Mouse (Mus musculus) intestine, embryonic 16.5 days (tissue): ENCODE results near the gene Uso1. TPM values are rescaled to one million over a fixed set of nuclear protein-coding genes. Genes with fewer than 3 reads are reported as not detected.

Source experiments
- ATAC-seq: fragments of 200-750 bp; cut with Nextera tagmentation; 2 replicates; pipeline ENCODE4 v1.8.0; 2017; ENCODE audit warnings: moderate TSS enrichment, moderate library complexity
- H3K27ac ChIP-seq: fragments of 300-500 bp; sonication (generic); 2 replicates; pipeline ENCODE4 v1.5.1; 2014; ENCODE audit warnings: mild to moderate bottlenecking, low read length
- H3K27me3 ChIP-seq: fragments of 300-500 bp; sonication (generic); replicated peaks from 2 replicates; pipeline ENCODE4 v1.6.1; 2014; ENCODE audit warnings: low read length, control low read depth, mixed read lengths; ENCODE audit not compliant: control insufficient read depth, insufficient read depth
- H3K36me3 ChIP-seq: fragments of 300-500 bp; sonication (generic); 2 replicates; pipeline ENCODE4 v1.6.1; 2014; ENCODE audit warnings: low read length, control low read depth; ENCODE audit not compliant: control insufficient read depth, insufficient read depth
- H3K4me1 ChIP-seq: fragments of 300-500 bp; sonication (generic); 2 replicates; pipeline ENCODE4 v1.6.1; 2014; ENCODE audit warnings: low read length, control low read depth, mixed read lengths; ENCODE audit not compliant: control insufficient read depth, insufficient read depth
- H3K4me2 ChIP-seq: fragments of 300-500 bp; sonication (generic); 2 replicates; pipeline ENCODE4 v1.6.1; 2014; ENCODE audit warnings: low read depth, low read length, control low read depth
- H3K4me3 ChIP-seq: fragments of 300-500 bp; sonication (generic); 2 replicates; pipeline ENCODE4 v1.5.1; 2014; ENCODE audit warnings: mild to moderate bottlenecking, low read length
- H3K9ac ChIP-seq: fragments of 300-500 bp; sonication (generic); 2 replicates; pipeline ENCODE4 v1.6.1; 2014; ENCODE audit warnings: low read depth, low read length
- H3K9me3 ChIP-seq: fragments of 300-500 bp; sonication (generic); 2 replicates; pipeline ENCODE4 v1.6.1; 2016; ENCODE audit warnings: low read length, control low read depth; ENCODE audit not compliant: control insufficient read depth
- WGBS: fragments of 180-500 bp; shearing (Covaris S2); extraction: QIAGEN DNeasy Blood & Tissue Kit; methylation state at CpG from one replicate; pipeline ENCODE4 v1.1.7; 2014; 5-methylcytosine and 5-hydroxymethylcytosine counted together
- polyA plus RNA-seq: library from polyadenylated mRNA; unstranded; fragments of >200 nt; fragmentation: Nextera tagmentation; extraction: Ambion mirVana; gene quantifications from 2 replicates; pipeline ENCODE4 v1.2.1, GENCODE M21; 2015

The Uso1 gene
- polyA plus RNA-seq, 1 experiment from 2014 or later = 43.5 TPM

- Histone ChIP-seq H3K4me1 (0 out of 2 replicates have a peak, but pooled peaks cover 2% of the 10 kb centered on the region), H3K36me3 (no peaks in the 10 kb centered on the region), H3K9ac (no peak overlapping the region), H3K9me3 (no peaks in the 10 kb centered on the region), H3K4me2 (no peak overlapping the region), H3K27me3 (no peaks in the 10 kb centered on the region), H3K4me3 (no peak overlapping the region), H3K27ac (no peak overlapping the region)
- WGBS = 71% methylated on average over 13 of the region's 13 CpGs
- no peak for ATAC-seq
These were observed 33.8 kb upstream of the Uso1 start for GRCm38 (mm10) chr5:92103816-92104415.

- ATAC-seq = 0 out of 2 replicates have a peak, but pooled peaks have one; percentile 28
- H3K4me1 ChIP-seq = 0 out of 2 replicates have a peak, but pooled peaks cover 2% of the 10 kb centered on the region
- H3K27ac ChIP-seq = no peak overlapping the region
- H3K36me3 ChIP-seq = no peaks in the 10 kb centered on the region
- H3K9ac ChIP-seq = no peak overlapping the region
- no peaks in the 10 kb centered on the region for H3K9me3 ChIP-seq
- WGBS = 43% methylated on average over 10 of the region's 10 CpGs
- H3K4me2 ChIP-seq = no peak overlapping the region
- H3K4me3 ChIP-seq = no peak overlapping the region
- H3K27me3 ChIP-seq = no peaks in the 10 kb centered on the region
These were observed 31.2 kb upstream of the Uso1 start for GRCm38 (mm10) chr5:92106327-92107125.

GRCm38 (mm10) chr5:92107282-92107681 is 30.5 kb upstream of the Uso1 start:
- Histone ChIP-seq H3K4me2 (no peak overlapping the region), H3K27ac (no peak overlapping the region), H3K27me3 (no peaks in the 10 kb centered on the region), H3K36me3 (no peaks in the 10 kb centered on the region), H3K9ac (no peak overlapping the region), H3K9me3 (no peaks in the 10 kb centered on the region), H3K4me1 (0 out of 2 replicates have a peak, but pooled peaks cover 2% of the 10 kb centered on the region), H3K4me3 (no peak overlapping the region)
- ATAC-seq = no peak
- WGBS = 83% methylated on average over 4 of the region's 4 CpGs

- Histone ChIP-seq H3K27me3 (no peaks in the 10 kb centered on the region), H3K4me3 (no peak overlapping the region), H3K9me3 (no peaks in the 10 kb centered on the region), H3K4me1 (0 out of 2 replicates have a peak, but pooled peaks cover 5% of the 10 kb centered on the region), H3K4me2 (no peak overlapping the region), H3K27ac (no peak overlapping the region), H3K9ac (no peak overlapping the region), H3K36me3 (no peaks in the 10 kb centered on the region)
- 91% methylated on average over 5 of the region's 5 CpGs for WGBS
- ATAC-seq = no peak
These were observed 26.9 kb upstream of the Uso1 start for GRCm38 (mm10) chr5:92110818-92111355.

- peak overlapping the region; percentile 51 for H3K4me2 ChIP-seq
- ATAC-seq = no peak
- no peaks in the 10 kb centered on the region for H3K36me3 ChIP-seq
- H3K4me1 ChIP-seq = 0 out of 2 replicates have a peak, but pooled peaks cover 5% of the 10 kb centered on the region
- H3K27ac ChIP-seq = no peak overlapping the region
- H3K9me3 ChIP-seq = no peaks in the 10 kb centered on the region
- H3K27me3 ChIP-seq = no peaks in the 10 kb centered on the region
- H3K9ac ChIP-seq = no peak overlapping the region
- H3K4me3 ChIP-seq = 0 out of 2 replicates have a peak overlapping the region, but pooled peaks have one; percentile 31
- WGBS = 25% methylated on average over 6 of the region's 6 CpGs
These were observed 25.6 kb upstream of the Uso1 start for GRCm38 (mm10) chr5:92112175-92112574.

- H3K4me1 ChIP-seq = 0 out of 2 replicates have a peak, but pooled peaks cover 5% of the 10 kb centered on the region
- WGBS = 8% methylated on average over 10 of the region's 10 CpGs
- H3K27ac ChIP-seq = no peak overlapping the region
- H3K36me3 ChIP-seq = no peaks in the 10 kb centered on the region
- no peaks in the 10 kb centered on the region for H3K9me3 ChIP-seq
- peak overlapping the region; percentile 51 for H3K4me2 ChIP-seq
- H3K4me3 ChIP-seq = peak overlapping the region; percentile 31; the same call in 1 of the 2 replicates
- peak overlapping the region; percentile 37; the same call in 1 of the 2 replicates for H3K9ac ChIP-seq
- no peak for ATAC-seq
- H3K27me3 ChIP-seq = no peaks in the 10 kb centered on the region
These were observed 25.2 kb upstream of the Uso1 start for GRCm38 (mm10) chr5:92112585-92112984.

- no peak overlapping the region for H3K4me3 ChIP-seq
- H3K9ac ChIP-seq = no peak overlapping the region
- H3K9me3 ChIP-seq = no peaks in the 10 kb centered on the region
- 0 out of 2 replicates have a peak, but pooled peaks cover 5% of the 10 kb centered on the region for H3K4me1 ChIP-seq
- WGBS = 85% methylated on average over 7 of the region's 7 CpGs
- H3K27me3 ChIP-seq = no peaks in the 10 kb centered on the region
- no peak for ATAC-seq
- H3K36me3 ChIP-seq = no peaks in the 10 kb centered on the region
- no peak overlapping the region for H3K27ac ChIP-seq
- H3K4me2 ChIP-seq = no peak overlapping the region
These were observed 24.3 kb upstream of the Uso1 start for GRCm38 (mm10) chr5:92113484-92113883.

- no peak for ATAC-seq
- Histone ChIP-seq H3K4me2 (no peak overlapping the region), H3K27me3 (no peaks in the 10 kb centered on the region), H3K36me3 (no peaks in the 10 kb centered on the region), H3K9me3 (no peaks in the 10 kb centered on the region), H3K9ac (no peak overlapping the region), H3K27ac (no peak overlapping the region), H3K4me3 (no peak overlapping the region), H3K4me1 (0 out of 2 replicates have a peak, but pooled peaks cover 5% of the 10 kb centered on the region)
- 83% methylated on average over 6 of the region's 6 CpGs for WGBS
These were observed 23.5 kb upstream of the Uso1 start for GRCm38 (mm10) chr5:92114223-92114622.

GRCm38 (mm10) chr5:92114939-92115338 is 22.8 kb upstream of the Uso1 start:
- Histone ChIP-seq H3K9me3 (no peaks in the 10 kb centered on the region), H3K27ac (no peak overlapping the region), H3K4me3 (no peak overlapping the region), H3K4me1 (0 out of 2 replicates have a peak, but pooled peaks cover 5% of the 10 kb centered on the region), H3K9ac (no peak overlapping the region), H3K27me3 (no peaks in the 10 kb centered on the region), H3K4me2 (no peak overlapping the region), H3K36me3 (no peaks in the 10 kb centered on the region)
- no peak for ATAC-seq
- 87% methylated on average over 2 of the region's 2 CpGs for WGBS
